8 mouse cellular contexts compared by ENCODE assay signal in genomic region chr11:82387711-82388341, GRCm38 (mm10). TPM values are rescaled to one million over a fixed set of nuclear protein-coding genes. Genes with fewer than 3 reads are reported as not detected.
DNase-seq lines count a peak whose midpoint lies in the region; ATAC-seq and TF ChIP-seq lines count a peak whose summit lies in the region.

No protein-coding gene starts in this region.

- H3K9ac ChIP-seq in hindbrain, embryonic 16.5 days (ENCODE audit: low read depth, low read length) = peak overlapping the region; percentile 77
- peak overlapping the region; percentile 68 for H3K9ac ChIP-seq in midbrain, embryonic 14.5 days (replicated peaks; ENCODE audit: low read length)

- no peak for ATAC-seq in hindbrain, embryonic 16.5 days
- no peak for ATAC-seq in midbrain, embryonic 14.5 days (ENCODE audit: low FRiP score, low TSS enrichment)
- no peak for ATAC-seq in erythroid progenitor cell, adult 5-6 weeks (replicated peaks; ENCODE audit: low FRiP score, poor library complexity, severe bottlenecking)
- no peak for ATAC-seq in megakaryocyte, adult 5-6 weeks (ENCODE audit: poor library complexity, severe bottlenecking)

- no peaks in the 10 kb centered on the region for H3K36me3 ChIP-seq in kidney, adult 2 months (ENCODE audit: control insufficient read depth, insufficient read depth, low read length)
- no peaks in the 10 kb centered on the region for H3K36me3 ChIP-seq in hindbrain, embryonic 16.5 days (ENCODE audit: control insufficient read depth, insufficient read depth, low read length)
- H3K36me3 ChIP-seq in midbrain, embryonic 14.5 days (ENCODE audit: control insufficient read depth, insufficient read depth, low read length) = no peaks in the 10 kb centered on the region

- peaks cover 2% of the 10 kb centered on the region; the same call in 1 of the 2 replicates for H3K27me3 ChIP-seq in kidney, adult 2 months (replicated peaks; ENCODE audit: control insufficient read depth, insufficient read depth, low read length)
- H3K27me3 ChIP-seq in hindbrain, embryonic 16.5 days (replicated peaks; ENCODE audit: control insufficient read depth, insufficient read depth, low read length) = peaks cover 14% of the 10 kb centered on the region; the same call in 1 of the 2 replicates
- peaks cover 34% of the 10 kb centered on the region for H3K27me3 ChIP-seq in midbrain, embryonic 14.5 days (ENCODE audit: control insufficient read depth, insufficient read depth, low read length)

- H3K4me2 ChIP-seq in hindbrain, embryonic 16.5 days (ENCODE audit: low read length) = peak overlapping the region; percentile 97
- H3K4me2 ChIP-seq in midbrain, embryonic 14.5 days (ENCODE audit: low read length) = peak overlapping the region; percentile 98

- H3K4me3 ChIP-seq in kidney, adult 2 months (ENCODE audit: insufficient read depth, low read depth, low read length) = peak overlapping the region; percentile 39
- peak overlapping the region; percentile 77 for H3K4me3 ChIP-seq in hindbrain, embryonic 16.5 days (ENCODE audit: low read length)
- H3K4me3 ChIP-seq in midbrain, embryonic 14.5 days (replicated peaks; ENCODE audit: low read depth, low read length) = peak overlapping the region; percentile 69

- no peaks in the 10 kb centered on the region for H3K4me1 ChIP-seq in kidney, adult 2 months (ENCODE audit: control insufficient read depth, insufficient read depth, low read length)
- peaks cover 29% of the 10 kb centered on the region for H3K4me1 ChIP-seq in hindbrain, embryonic 16.5 days (ENCODE audit: control insufficient read depth, insufficient read depth, low read depth, low read length)
- H3K4me1 ChIP-seq in midbrain, embryonic 14.5 days (ENCODE audit: control insufficient read depth, insufficient read depth, low read length) = peaks cover 14% of the 10 kb centered on the region; the same call in 1 of the 2 replicates

- TF ChIP-seq CTCF in kidney, adult 2 months (conservative IDR thresholded peaks at IDR 0.05; ENCODE audit: insufficient read depth, insufficient read length, low read depth, low read length) = no peak

- WGBS in kidney, adult 2 months = under 1% methylated on average over 47 of the region's 47 CpGs
- under 1% methylated on average over 47 of the region's 47 CpGs for WGBS in hindbrain, embryonic 16.5 days
- under 1% methylated on average over 47 of the region's 47 CpGs for WGBS in midbrain, embryonic 14.5 days

- H3K9me3 ChIP-seq in hindbrain, embryonic 16.5 days (ENCODE audit: control insufficient read depth, low read length) = no peaks in the 10 kb centered on the region
- H3K9me3 ChIP-seq in midbrain, embryonic 14.5 days (ENCODE audit: control insufficient read depth, low read length) = no peaks in the 10 kb centered on the region

- DNase-seq in kidney, adult 2 months = no peak
- no peak for DNase-seq in kidney, adult 18-20 months
- DNase-seq in Muller cell, postnatal 12 days (ENCODE audit: inconsistent ontology term) = peak; percentile 16
- peak; percentile 47 for DNase-seq in embryo, embryonic 11 days
- DNase-seq in midbrain, embryonic 14.5 days = peak; percentile 59

- TF ChIP-seq POLR2A in kidney, adult 2 months (IDR thresholded peaks at IDR 0.05; ENCODE audit: low read depth, low read length) = no peak

- H3K27ac ChIP-seq in kidney, adult 2 months (ENCODE audit: insufficient read depth, low read depth, low read length) = no peak overlapping the region
- peak overlapping the region; percentile 73 for H3K27ac ChIP-seq in hindbrain, embryonic 16.5 days (ENCODE audit: low read depth, low read length)
- H3K27ac ChIP-seq in midbrain, embryonic 14.5 days (replicated peaks; ENCODE audit: low read depth, low read length) = peak overlapping the region; percentile 37; the same call in 1 of the 2 replicates

RNA-seq across cellular contexts. Expression of gene Tmem132e, which starts 0.9 kb away (rescaled TPM):
- 0.26 and 0.41 TPM in 2 replicates for polyA plus RNA-seq in kidney, adult 2 months (2012; rRNA removed)
- 2.9 and 3.3 TPM in 2 replicates for polyA plus RNA-seq in hindbrain, embryonic 16.5 days (2015; fragmentation: Nextera tagmentation; extraction: Ambion mirVana)
- 3.0 and 3.6 TPM in 2 replicates for polyA plus RNA-seq in midbrain, embryonic 14.5 days (2014; fragmentation: Nextera tagmentation; extraction: Ambion mirVana)
- total RNA-seq in erythroid progenitor cell, adult 5-6 weeks (2015; ENCODE audit: low replicate concordance) = 1.3 TPM in 1 of 2 replicates, not detected in the other
- 0.51 and 2.0 TPM in 2 replicates for total RNA-seq in erythroid progenitor cell, adult 5-6 weeks (2017; ENCODE audit: low replicate concordance)
- not detected in 2 replicates for total RNA-seq in megakaryocyte, adult 5-6 weeks (2015)
- total RNA-seq in megakaryocyte, adult 5-6 weeks (2017) = not detected in 2 replicates

Comparison
In these comparisons a context has a peak if more than half of its experiments do, and no peak if none do; other contexts are left out.
1. DNase-seq: peak in Muller cell, postnatal 12 days (single experiment), embryo, embryonic 11 days (single experiment) and midbrain, embryonic 14.5 days (single experiment); none in kidney, adult 2 months (single experiment) and kidney, adult 18-20 months (single experiment).
2. Peak in every context shown above with its lines, with median percentiles within 50 percentile points of each other: H3K4me3 ChIP-seq.